In genomic region chr3:60792166-60792565, GRCm38 (mm10) we compare ENCODE assay signal across 27 mouse cellular contexts.
DNase-seq lines count a peak whose midpoint lies in the region; ATAC-seq and TF ChIP-seq lines count a peak whose summit lies in the region.
"Had no signal": no experiment of that assay in that cellular context is flagged by ENCODE, and none has a peak within 500 bp of the region (broad histone marks: within the 10 kb centered on the region; RNA-seq: fewer than 3 reads in every experiment).

No protein-coding gene starts in this region.

- WGBS in hindbrain, postnatal 0 days: 54% methylated on average over 4 of the region's 4 CpGs
- WGBS in hindbrain, embryonic 12.5 days: 77% methylated on average over 4 of the region's 4 CpGs

- no peaks in the 10 kb centered on the region for H3K4me1 ChIP-seq in hindbrain, postnatal 0 days (ENCODE audit: insufficient read depth, low read length)
- no peaks in the 10 kb centered on the region for H3K4me1 ChIP-seq in hindbrain, embryonic 12.5 days
- H3K4me1 ChIP-seq: embryonic facial prominence, embryonic 12.5 days; midbrain, embryonic 13.5 days had no signal

- H3K36me3 ChIP-seq in hindbrain, postnatal 0 days (ENCODE audit: insufficient read depth, low read length): no peaks in the 10 kb centered on the region
- no peaks in the 10 kb centered on the region for H3K36me3 ChIP-seq in hindbrain, embryonic 12.5 days
- H3K36me3 ChIP-seq: embryonic facial prominence, embryonic 12.5 days; limb, embryonic 13.5 days; liver, embryonic 12.5 days; midbrain, embryonic 13.5 days had no signal

- no peak overlapping the region for H3K27ac ChIP-seq in hindbrain, postnatal 0 days
- no peak overlapping the region for H3K27ac ChIP-seq in hindbrain, embryonic 12.5 days
- H3K27ac ChIP-seq: embryonic facial prominence, embryonic 12.5 days; layer of hippocampus, adult 2 months; limb, embryonic 13.5 days; liver, embryonic 12.5 days; midbrain, embryonic 13.5 days had no signal

- no peak for TF ChIP-seq CTCF in hindbrain, postnatal 0 days (IDR thresholded peaks at IDR 0.05; ENCODE audit: low read depth)

- no peak overlapping the region for H3K4me3 ChIP-seq in hindbrain, postnatal 0 days (ENCODE audit: low read length)
- no peak overlapping the region for H3K4me3 ChIP-seq in hindbrain, embryonic 12.5 days
- H3K4me3 ChIP-seq: embryonic facial prominence, embryonic 12.5 days; layer of hippocampus, adult 2 months; limb, embryonic 13.5 days; liver, embryonic 12.5 days; megakaryocyte, embryonic 14.5 days; midbrain, embryonic 13.5 days had no signal

- H3K4me2 ChIP-seq in hindbrain, postnatal 0 days (ENCODE audit: low read depth, low read length): no peak overlapping the region
- H3K4me2 ChIP-seq in hindbrain, embryonic 12.5 days (replicated peaks): no peak overlapping the region
- H3K4me2 ChIP-seq: embryonic facial prominence, embryonic 12.5 days; limb, embryonic 13.5 days; liver, embryonic 12.5 days; midbrain, embryonic 13.5 days had no signal

- DNase-seq in frontal cortex, postnatal 14 days (ENCODE audit: low spot score in 2 of 2): no peak
- DNase-seq in hindbrain, postnatal 0 days (ENCODE audit: low spot score): no peak
- DNase-seq in brain, adult 2 months (ENCODE audit: low read depth, low spot score): peak; percentile 11
- peak; percentile 57 for DNase-seq in gastrocnemius, postnatal 25 days
- no peak for DNase-seq in urinary bladder, postnatal 4 days (ENCODE audit: low spot score in 2 of 2)
- DNase-seq: adrenal gland, adult 8-10 months; B cell, adult 2 months; cerebellum, adult 9-11 months; heart, postnatal 36 days; kidney, adult 9 months; kidney, postnatal 25 days; lung, adult 18-20 months; lung, postnatal 14 days; right cerebral cortex, postnatal 14 days; spleen, adult 18-20 months; thymus, postnatal 25 days had no signal

- peak; percentile 52 for ATAC-seq in frontal cortex, adult (ENCODE audit: low TSS enrichment)
- ATAC-seq in hindbrain, postnatal 0 days: 0 out of 2 replicates have a peak, but pooled peaks have one; percentile 21
- no peak for ATAC-seq in hindbrain, embryonic 12.5 days (ENCODE audit: low FRiP score)
- ATAC-seq: activated CD4-positive, CD25-positive, alpha-beta regulatory T cell, adult 4 months; hindbrain, embryonic 16.5 days; intestine, embryonic 16.5 days; liver, embryonic 12.5 days; midbrain, embryonic 13.5 days had no signal

- no peak overlapping the region for H3K9ac ChIP-seq in hindbrain, postnatal 0 days (replicated peaks; ENCODE audit: low read length)
- no peak overlapping the region for H3K9ac ChIP-seq in hindbrain, embryonic 12.5 days
- H3K9ac ChIP-seq: embryonic facial prominence, embryonic 12.5 days; limb, embryonic 13.5 days; liver, embryonic 12.5 days; midbrain, embryonic 13.5 days had no signal

- no peaks in the 10 kb centered on the region for H3K27me3 ChIP-seq in hindbrain, postnatal 0 days (ENCODE audit: insufficient read depth, low read length)
- no peaks in the 10 kb centered on the region for H3K27me3 ChIP-seq in hindbrain, embryonic 12.5 days
- H3K27me3 ChIP-seq: embryonic facial prominence, embryonic 12.5 days; limb, embryonic 13.5 days; liver, embryonic 12.5 days; megakaryocyte, embryonic 14.5 days; midbrain, embryonic 13.5 days had no signal

- H3K9me3 ChIP-seq in hindbrain, postnatal 0 days (ENCODE audit: low read length): no peaks in the 10 kb centered on the region
- H3K9me3 ChIP-seq in hindbrain, embryonic 12.5 days (replicated peaks): no peaks in the 10 kb centered on the region
- H3K9me3 ChIP-seq: embryonic facial prominence, embryonic 12.5 days; limb, embryonic 13.5 days; liver, embryonic 12.5 days; midbrain, embryonic 13.5 days had no signal

Comparison
In these comparisons a context has a peak if more than half of its experiments do, and no peak if none do; other contexts are left out.
1. DNase-seq: peak in brain, adult 2 months (single experiment) and gastrocnemius, postnatal 25 days (single experiment); none in frontal cortex, postnatal 14 days (0 of 2), hindbrain, postnatal 0 days (single experiment) and urinary bladder, postnatal 4 days (0 of 2).